Mouse (Mus musculus) cerebellum, adult 2 months (tissue): Measurements from ENCODE around the gene Mreg. TPM values are rescaled to one million over a fixed set of nuclear protein-coding genes. Genes with fewer than 3 reads are reported as not detected.

Experiments used
- DNase-seq, 2 experiments: peaks; one replicate each; pipeline ENCODE4 v3.0.0; 2021
- H3K27ac ChIP-seq: fragments of 200-500 bp; 2 replicates; pipeline ENCODE4 v1.5.1; 2012; ENCODE audit warnings: low read length, control low read depth, inconsistent platforms; ENCODE audit not compliant: insufficient read depth
- H3K27me3 ChIP-seq: fragments of 200-500 bp; 2 replicates; pipeline ENCODE4 v1.6.1; 2012; ENCODE audit warnings: inconsistent platforms, mild to moderate bottlenecking, low read length, moderate library complexity; ENCODE audit not compliant: control insufficient read depth, insufficient read depth
- H3K4me1 ChIP-seq: fragments of 200-500 bp; 2 replicates; pipeline ENCODE4 v1.6.1; 2011; ENCODE audit warnings: low read length; ENCODE audit not compliant: control insufficient read depth, insufficient read depth
- H3K4me3 ChIP-seq: fragments of 200-500 bp; replicated peaks from 2 replicates; pipeline ENCODE3; 2011; ENCODE audit warnings: mild to moderate bottlenecking, low read depth, low read length, control low read depth; ENCODE audit not compliant: insufficient read depth
- CTCF ChIP-seq: fragments of 200-500 bp; IDR thresholded peaks from 2 replicates; pipeline ENCODE4 v1.5.1; 2011; ENCODE audit warnings: low read depth, mild to moderate bottlenecking, control low read depth, low read length, moderate library complexity, borderline replicate concordance; ENCODE audit not compliant: insufficient read depth
- POLR2A ChIP-seq: fragments of 200-500 bp; IDR thresholded peaks from 2 replicates; pipeline ENCODE4 v1.6.1; 2011; ENCODE audit warnings: low read length, control low read depth, borderline replicate concordance; ENCODE audit not compliant: insufficient read depth
- WGBS: fragments of 180-500 bp; shearing (Covaris S2); methylation state at CpG from one replicate; pipeline ENCODE4 v1.1.7; 2018; 5-methylcytosine and 5-hydroxymethylcytosine counted together
- polyA plus RNA-seq: library from polyadenylated mRNA; depleted of rRNA; stranded (reverse); fragments of >200 nt; gene quantifications from 2 replicates; pipeline ENCODE4 v1.2.3, GENCODE M21; 2012

Gene Mreg
- polyA plus RNA-seq, 1 experiment: 25.8 TPM

- no peak for TF ChIP-seq POLR2A
- no peak for TF ChIP-seq CTCF
- Histone ChIP-seq H3K4me1 (no peaks in the 10 kb centered on the region; the same call in 1 of the 2 replicates), H3K4me3 (no peak overlapping the region), H3K27ac (no peak overlapping the region), H3K27me3 (no peaks in the 10 kb centered on the region)
- 57% methylated on average over 10 of the region's 10 CpGs for WGBS
- no peak for DNase-seq
These were observed 13.8 kb downstream of the Mreg start for GRCm38 (mm10) chr1:72198142-72198806.

GRCm38 (mm10) chr1:72196626-72197359 is 15.3 kb downstream of the Mreg start:
- no peak overlapping the region for H3K27ac ChIP-seq
- H3K4me3 ChIP-seq: no peak overlapping the region
- TF ChIP-seq CTCF: no peak
- no peak for TF ChIP-seq POLR2A
- DNase-seq: no peak
- H3K4me1 ChIP-seq: no peaks in the 10 kb centered on the region; the same call in none of the 2 replicates
- no peaks in the 10 kb centered on the region for H3K27me3 ChIP-seq
- WGBS: 72% methylated on average over 10 of the region's 10 CpGs

- TF ChIP-seq CTCF (no peak), POLR2A (no peak)
- H3K27ac ChIP-seq: no peak overlapping the region
- no peak overlapping the region for H3K4me3 ChIP-seq
- no peaks in the 10 kb centered on the region for H3K27me3 ChIP-seq
- peaks cover 6% of the 10 kb centered on the region for H3K4me1 ChIP-seq
- no peak for DNase-seq
- WGBS: 88% methylated on average over 5 of the region's 5 CpGs
These were observed 16.0 kb downstream of the Mreg start for GRCm38 (mm10) chr1:72196123-72196522.

GRCm38 (mm10) chr1:72191449-72191848 is 20.7 kb downstream of the Mreg start:
- 42% methylated on average over 8 of the region's 8 CpGs for WGBS
- no peaks in the 10 kb centered on the region for H3K27me3 ChIP-seq
- TF ChIP-seq POLR2A (no peak), CTCF (no peak)
- DNase-seq: peak; percentile 40 to 52
- no peak overlapping the region for H3K4me3 ChIP-seq
- H3K4me1 ChIP-seq: peaks cover 8% of the 10 kb centered on the region
- peak overlapping the region; percentile 64 for H3K27ac ChIP-seq

GRCm38 (mm10) chr1:72188142-72188738 is 23.9 kb downstream of the Mreg start:
- Histone ChIP-seq H3K4me3 (no peak overlapping the region), H3K27me3 (no peaks in the 10 kb centered on the region), H3K27ac (no peak overlapping the region), H3K4me1 (peaks cover 9% of the 10 kb centered on the region; the same call in 1 of the 2 replicates)
- TF ChIP-seq CTCF (no peak), POLR2A (no peak)
- 57% methylated on average over 16 of the region's 16 CpGs for WGBS
- no peak for DNase-seq

DNA sequence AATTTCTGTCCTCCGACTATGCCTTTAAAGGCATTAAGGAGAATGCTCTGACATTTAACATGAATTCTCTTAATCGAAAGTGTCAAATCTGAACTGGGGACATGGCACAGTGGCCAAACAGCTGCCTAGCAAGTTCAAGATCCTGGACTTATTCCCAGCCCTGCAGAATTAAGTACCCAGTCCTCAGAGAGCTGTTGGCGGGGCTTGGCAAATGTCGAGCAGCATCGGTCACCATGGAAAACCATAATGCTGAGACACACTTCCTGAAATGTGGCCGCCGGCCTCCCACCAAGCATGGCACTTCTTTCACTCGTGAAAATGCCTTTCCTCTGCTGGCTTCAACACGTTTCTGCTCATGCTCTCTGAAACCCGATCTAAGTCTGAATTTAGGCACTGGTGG is 24.6 kb downstream of the Mreg start:
- WGBS: 50% methylated on average over 10 of the region's 10 CpGs
- H3K4me3 ChIP-seq: no peak overlapping the region
- no peak for DNase-seq
- H3K27ac ChIP-seq: no peak overlapping the region
- H3K4me1 ChIP-seq: peaks cover 16% of the 10 kb centered on the region
- H3K27me3 ChIP-seq: no peaks in the 10 kb centered on the region
- TF ChIP-seq CTCF (no peak), POLR2A (no peak)

- DNase-seq: no peak
- Histone ChIP-seq H3K4me1 (peaks cover 11% of the 10 kb centered on the region), H3K27me3 (no peaks in the 10 kb centered on the region), H3K4me3 (no peak overlapping the region), H3K27ac (no peak overlapping the region)
- 87% methylated on average over 5 of the region's 5 CpGs for WGBS
- TF ChIP-seq CTCF: no peak
- no peak for TF ChIP-seq POLR2A
These were observed 26.0 kb downstream of the Mreg start for GRCm38 (mm10) chr1:72186151-72186550.

- no peak overlapping the region for H3K27ac ChIP-seq
- TF ChIP-seq POLR2A (no peak), CTCF (no peak)
- no peak for DNase-seq
- peaks cover 13% of the 10 kb centered on the region for H3K4me1 ChIP-seq
- no peak overlapping the region for H3K4me3 ChIP-seq
- no peaks in the 10 kb centered on the region for H3K27me3 ChIP-seq
- 57% methylated on average over 6 of the region's 6 CpGs for WGBS
These were observed 28.6 kb downstream of the Mreg start for GRCm38 (mm10) chr1:72183554-72183953.
